Mouse (Mus musculus): ENCODE data around the gene AI467606.

DNA sequence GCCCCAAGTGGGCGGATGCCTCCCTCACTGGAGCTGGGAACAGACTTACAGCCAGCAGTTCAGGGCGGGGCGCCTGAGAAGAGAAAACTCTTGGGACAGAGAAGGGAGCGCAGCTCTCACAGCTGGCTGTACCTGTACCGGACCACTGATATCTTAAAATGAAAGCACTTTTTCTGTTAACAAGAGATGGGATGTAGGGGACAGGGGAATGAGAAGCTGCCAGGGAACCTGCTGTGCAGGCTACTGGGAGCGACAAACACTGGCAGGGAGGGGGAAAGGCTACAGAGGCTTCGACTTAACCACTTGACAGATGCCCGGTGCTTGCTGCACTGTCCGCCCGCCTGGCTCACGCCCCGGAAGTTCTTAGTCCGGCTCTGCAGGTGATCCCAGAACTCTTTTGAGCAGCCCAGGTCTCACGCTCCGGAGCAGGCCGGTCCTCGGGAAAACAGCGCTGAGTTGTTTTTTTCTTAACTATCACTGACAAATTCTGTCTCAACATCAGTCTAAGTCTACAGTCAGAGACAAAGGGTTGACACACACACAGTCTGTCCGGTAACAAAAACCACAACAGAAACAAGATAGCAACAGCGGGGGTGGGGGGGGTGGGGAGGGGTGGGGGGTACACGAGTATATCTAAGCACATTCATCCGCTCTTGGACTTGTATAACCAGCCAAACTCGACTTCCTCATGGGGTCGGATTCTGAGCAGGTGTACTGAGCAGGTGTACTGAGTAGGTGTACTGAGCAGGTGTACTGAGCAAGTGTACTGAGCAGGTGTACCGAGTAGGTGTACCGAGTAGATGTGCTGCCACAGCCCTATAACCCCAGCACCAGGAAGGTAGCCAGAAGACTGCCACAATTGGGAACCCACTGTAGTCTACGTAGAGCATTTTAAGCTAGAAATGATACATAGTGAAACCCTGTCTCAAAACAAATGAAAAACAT, 2.0 kb upstream of the AI467606 start:
- no peak for TF ChIP-seq CTCF (IDR thresholded peaks at IDR 0.05; ENCODE audit: control insufficient read depth, insufficient read depth, insufficient replicate concordance, low read depth, low read length)
- no peak for TF ChIP-seq POLR2A (IDR thresholded peaks at IDR 0.05; ENCODE audit: control insufficient read depth, low read depth, low read length)
